Mouse (Mus musculus) stomach, embryonic 14.5 days (tissue): ENCODE measurements at regions not wholly inside any gene's neighbourhood (a gene's known extent, or its start where the extent isn't known, plus 50 kb on each side); places are given as distances from the start of the nearest gene placed in this dataset.

ENCODE experiments used
- ATAC-seq: fragments of 200-750 bp; cut with Nextera tagmentation; 2 replicates; pipeline ENCODE4 v1.8.0; 2017; ENCODE audit warnings: low read depth, moderate TSS enrichment; ENCODE audit not compliant: insufficient number of reproducible peaks, insufficient read depth, low FRiP score
- H3K27ac ChIP-seq: fragments of 300-500 bp; sonication (generic); 2 replicates; pipeline ENCODE4 v1.5.1; 2014; ENCODE audit warnings: mild to moderate bottlenecking, low read length, moderate library complexity, mixed read lengths
- H3K27me3 ChIP-seq: fragments of 300-500 bp; sonication (generic); 2 replicates; pipeline ENCODE4 v1.6.1; 2014; ENCODE audit warnings: low read length, control low read depth, mixed read lengths; ENCODE audit not compliant: control insufficient read depth, insufficient read depth
- H3K36me3 ChIP-seq: fragments of 300-500 bp; sonication (generic); 2 replicates; pipeline ENCODE4 v1.6.1; 2014; ENCODE audit warnings: mild to moderate bottlenecking, control low read depth, low read length, moderate library complexity, mixed read lengths; ENCODE audit not compliant: control insufficient read depth, insufficient read depth
- H3K4me1 ChIP-seq: fragments of 300-500 bp; sonication (generic); 2 replicates; pipeline ENCODE4 v1.6.1; 2014; ENCODE audit warnings: low read length, control low read depth, mixed read lengths; ENCODE audit not compliant: control insufficient read depth, insufficient read depth
- H3K4me2 ChIP-seq: fragments of 300-500 bp; sonication (generic); replicated peaks from 2 replicates; pipeline ENCODE4 v1.6.1; 2014; ENCODE audit warnings: low read depth, low read length, control low read depth
- H3K4me3 ChIP-seq: fragments of 300-500 bp; sonication (generic); 2 replicates; pipeline ENCODE4 v1.5.1; 2014; ENCODE audit warnings: low read depth, low read length, control low read depth
- H3K9ac ChIP-seq: fragments of 300-500 bp; sonication (generic); replicated peaks from 2 replicates; pipeline ENCODE4 v1.6.1; 2014; ENCODE audit warnings: low read depth, mild to moderate bottlenecking, control low read depth, low read length, moderate library complexity, mixed read lengths
- H3K9me3 ChIP-seq: fragments of 300-500 bp; sonication (generic); 2 replicates; pipeline ENCODE4 v1.6.1; 2016; ENCODE audit warnings: low read depth, low read length, control low read depth; ENCODE audit not compliant: control insufficient read depth
- WGBS: fragments of 180-500 bp; shearing (Covaris S2); extraction: QIAGEN DNeasy Blood & Tissue Kit; methylation state at CpG from one replicate; pipeline ENCODE4 v1.1.7; 2014; 5-methylcytosine and 5-hydroxymethylcytosine counted together

DNA sequence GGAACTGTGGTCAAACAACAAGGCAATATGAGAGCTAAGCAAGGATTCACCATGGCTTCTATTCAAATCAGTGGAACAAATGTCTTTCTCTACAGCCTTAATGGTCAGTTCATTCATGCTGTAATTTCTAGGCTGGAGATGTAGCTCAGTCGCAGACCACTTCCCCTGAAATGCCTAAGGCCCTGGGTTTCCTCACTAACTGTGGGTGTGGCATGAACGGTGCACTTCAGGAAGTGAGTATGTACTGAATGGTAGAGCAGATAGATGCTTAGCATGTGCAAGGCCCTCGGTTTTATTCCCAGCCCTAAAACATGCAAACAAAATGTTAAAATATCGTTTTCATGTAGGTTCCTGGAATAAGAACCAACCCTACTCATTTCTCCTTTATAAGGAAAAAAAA, 129.3 kb upstream of the Sp8 start:
- no peaks in the 10 kb centered on the region for H3K9me3 ChIP-seq
- no peaks in the 10 kb centered on the region for H3K27me3 ChIP-seq
- H3K9ac ChIP-seq: no peak overlapping the region
- no peaks in the 10 kb centered on the region for H3K4me1 ChIP-seq
- H3K36me3 ChIP-seq: no peaks in the 10 kb centered on the region
- H3K4me3 ChIP-seq: no peak overlapping the region
- no peak overlapping the region for H3K4me2 ChIP-seq
- WGBS: 84% methylated on average over 4 of the region's 4 CpGs
- H3K27ac ChIP-seq: no peak overlapping the region
- ATAC-seq: no peak

DNA sequence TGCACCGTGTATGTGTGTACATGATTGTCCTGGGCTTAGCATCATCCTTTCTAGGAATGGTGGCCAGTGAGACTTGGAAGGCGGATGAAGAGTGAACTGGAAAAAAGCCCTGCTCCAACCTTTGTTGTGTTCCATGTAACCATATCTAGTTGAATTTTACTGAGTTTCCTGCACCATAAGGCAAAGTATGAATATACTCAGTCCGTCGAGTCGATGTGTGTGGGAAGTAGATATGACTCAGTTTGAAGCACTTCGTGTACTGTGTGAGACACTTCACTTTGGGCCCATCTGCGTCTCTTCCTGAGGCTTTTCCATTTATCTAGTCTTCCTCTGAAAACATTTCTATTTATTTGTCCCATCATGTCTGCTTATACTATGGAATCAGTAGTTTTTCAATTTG, 139.5 kb upstream of the Sp8 start:
- Histone ChIP-seq H3K27ac (no peak overlapping the region), H3K36me3 (no peaks in the 10 kb centered on the region), H3K4me1 (no peaks in the 10 kb centered on the region), H3K4me3 (no peak overlapping the region), H3K9me3 (no peaks in the 10 kb centered on the region), H3K27me3 (no peaks in the 10 kb centered on the region), H3K9ac (no peak overlapping the region), H3K4me2 (no peak overlapping the region)
- WGBS: 88% methylated on average over 7 of the region's 7 CpGs
- ATAC-seq: no peak

DNA sequence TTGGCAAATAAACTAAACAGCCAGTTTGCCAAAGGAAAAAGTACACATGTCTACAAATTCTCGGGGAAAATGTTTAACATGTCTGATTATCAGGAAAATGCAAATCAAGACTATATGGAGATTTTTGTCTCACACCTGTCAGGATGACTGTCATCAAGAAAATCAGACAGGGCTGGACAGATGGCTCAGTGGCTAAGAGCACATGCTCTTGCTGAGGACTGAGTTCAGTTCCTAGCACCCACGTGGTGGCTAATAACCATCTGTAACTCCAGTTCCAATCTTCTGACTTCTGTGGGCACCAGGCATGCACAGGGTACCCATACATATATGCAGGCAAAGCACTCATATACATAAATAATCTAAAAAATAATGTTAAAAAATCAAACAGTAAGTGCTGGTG, 141.3 kb upstream of the Sp8 start:
- no peak for ATAC-seq
- 73% methylated on average over 2 of the region's 2 CpGs for WGBS
- Histone ChIP-seq H3K36me3 (no peaks in the 10 kb centered on the region), H3K4me1 (no peaks in the 10 kb centered on the region), H3K9me3 (no peaks in the 10 kb centered on the region), H3K27ac (no peak overlapping the region), H3K4me2 (no peak overlapping the region), H3K4me3 (no peak overlapping the region), H3K9ac (no peak overlapping the region), H3K27me3 (no peaks in the 10 kb centered on the region)

GRCm38 (mm10) chr12:118703730-118704129, 142.4 kb upstream of the Sp8 start:
- H3K9ac ChIP-seq: no peak overlapping the region
- 29% methylated on average over 12 of the region's 12 CpGs for WGBS
- ATAC-seq: no peak
- H3K4me1 ChIP-seq: no peaks in the 10 kb centered on the region
- H3K27me3 ChIP-seq: no peaks in the 10 kb centered on the region
- no peak overlapping the region for H3K27ac ChIP-seq
- H3K36me3 ChIP-seq: no peaks in the 10 kb centered on the region
- no peak overlapping the region for H3K4me2 ChIP-seq
- no peaks in the 10 kb centered on the region for H3K9me3 ChIP-seq
- H3K4me3 ChIP-seq: no peak overlapping the region

GRCm38 (mm10) chr12:118703068-118703662, 143.0 kb upstream of the Sp8 start:
- Histone ChIP-seq H3K4me3 (no peak overlapping the region), H3K27ac (no peak overlapping the region), H3K9ac (no peak overlapping the region), H3K4me1 (no peaks in the 10 kb centered on the region), H3K27me3 (no peaks in the 10 kb centered on the region), H3K36me3 (no peaks in the 10 kb centered on the region), H3K4me2 (no peak overlapping the region), H3K9me3 (no peaks in the 10 kb centered on the region)
- ATAC-seq: no peak
- whole genome bisulfite sequencing: 19% methylated on average over 11 of the region's 11 CpGs

DNA sequence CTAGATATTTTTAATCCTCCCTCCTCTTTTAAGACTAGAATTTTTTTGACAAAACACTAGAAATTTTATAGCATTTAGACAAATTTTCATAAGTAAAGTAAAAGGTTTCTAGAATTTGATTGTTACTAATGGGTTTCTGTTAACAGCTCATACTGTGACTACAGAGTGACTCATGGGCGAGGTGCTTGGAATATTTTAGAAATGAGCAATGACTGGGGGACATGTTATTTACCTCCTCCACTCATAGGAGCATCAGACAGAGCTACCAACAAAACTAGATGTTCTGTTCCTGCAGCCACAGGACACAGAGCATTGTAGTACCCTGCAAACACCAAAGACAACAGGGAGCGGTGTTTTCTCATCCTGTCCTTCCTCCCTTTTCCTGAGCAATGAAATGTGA, 144.3 kb upstream of the Sp8 start:
- WGBS: 76% methylated on average over 2 of the region's 2 CpGs
- H3K9ac ChIP-seq: no peak overlapping the region
- H3K9me3 ChIP-seq: no peaks in the 10 kb centered on the region
- no peak overlapping the region for H3K27ac ChIP-seq
- no peaks in the 10 kb centered on the region for H3K36me3 ChIP-seq
- H3K27me3 ChIP-seq: no peaks in the 10 kb centered on the region
- no peak for ATAC-seq
- H3K4me2 ChIP-seq: no peak overlapping the region
- H3K4me1 ChIP-seq: no peaks in the 10 kb centered on the region
- H3K4me3 ChIP-seq: no peak overlapping the region

GRCm38 (mm10) chr12:118698110-118698509, 148.0 kb upstream of the Sp8 start:
- Histone ChIP-seq H3K9ac (no peak overlapping the region), H3K27me3 (no peaks in the 10 kb centered on the region), H3K9me3 (no peaks in the 10 kb centered on the region), H3K4me3 (no peak overlapping the region), H3K4me1 (no peaks in the 10 kb centered on the region), H3K27ac (no peak overlapping the region), H3K4me2 (no peak overlapping the region), H3K36me3 (no peaks in the 10 kb centered on the region)
- ATAC-seq: no peak

GRCm38 (mm10) chr12:118694701-118695100, 151.4 kb upstream of the Sp8 start:
- Histone ChIP-seq H3K36me3 (no peaks in the 10 kb centered on the region), H3K9me3 (no peaks in the 10 kb centered on the region), H3K4me1 (no peaks in the 10 kb centered on the region), H3K27ac (no peak overlapping the region), H3K9ac (no peak overlapping the region), H3K4me2 (no peak overlapping the region), H3K27me3 (no peaks in the 10 kb centered on the region), H3K4me3 (no peak overlapping the region)
- whole genome bisulfite sequencing: 76% methylated on average over 2 of the region's 2 CpGs
- ATAC-seq: no peak

DNA sequence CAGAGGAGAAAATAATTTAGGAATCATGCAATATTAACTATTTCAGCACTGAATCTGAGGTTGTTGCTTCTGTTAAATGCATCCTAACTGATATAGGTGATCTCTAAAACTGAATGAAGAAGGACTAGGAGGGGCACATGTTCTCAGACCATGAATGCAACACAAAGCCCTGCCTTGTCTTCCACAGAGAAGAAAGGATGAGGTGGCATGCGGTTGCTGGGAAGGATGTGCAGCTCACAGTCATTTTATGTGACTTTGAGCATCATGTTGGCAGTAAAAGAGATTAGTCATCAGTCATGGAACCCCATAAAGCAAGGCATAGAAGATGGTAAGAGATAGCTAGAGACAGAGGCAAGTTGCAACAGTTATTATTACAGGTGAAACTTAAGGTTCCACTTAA, 163.2 kb upstream of the Sp8 start:
- Histone ChIP-seq H3K4me1 (no peaks in the 10 kb centered on the region), H3K27me3 (no peaks in the 10 kb centered on the region), H3K9me3 (no peaks in the 10 kb centered on the region), H3K4me2 (no peak overlapping the region), H3K4me3 (no peak overlapping the region), H3K9ac (no peak overlapping the region), H3K27ac (no peak overlapping the region), H3K36me3 (no peaks in the 10 kb centered on the region)
- ATAC-seq: no peak
- WGBS: 90% methylated on average over 1 of the region's 1 CpGs
